Mouse (Mus musculus): ENCODE data around the gene Ovol2.

- no peak for TF ChIP-seq JUN (IDR thresholded peaks at IDR 0.05; ENCODE audit: insufficient read depth, low read depth, low read length)
- TF ChIP-seq POLR2A (IDR thresholded peaks at IDR 0.05; ENCODE audit: low read depth, low read length): no peak
- no peak; the same call in 1 of the 2 replicates for TF ChIP-seq SIN3A (IDR thresholded peaks at IDR 0.05; ENCODE audit: low read length)
- no peak for TF ChIP-seq TCF12 (IDR thresholded peaks at IDR 0.05; ENCODE audit: low read depth, low read length)
- TF ChIP-seq MXI1 (IDR thresholded peaks at IDR 0.05; ENCODE audit: low read depth, low read length): no peak
- TF ChIP-seq ZC3H11A (IDR thresholded peaks at IDR 0.05; ENCODE audit: low read depth, low read length): no peak
These were observed 62.1 kb downstream of the Ovol2 start for GRCm38 (mm10) chr2:144269679-144270475.

All from CH12.LX (cell line).